Mouse (Mus musculus) lung, postnatal 0 days (tissue): ENCODE measurements around the gene B4galt4.

Experiments
- CTCF ChIP-seq: IDR thresholded peaks from 2 replicates; pipeline ENCODE4 v1.5.1; 2016; ENCODE audit warnings: antibody characterized with exemption, mild to moderate bottlenecking
- EP300 ChIP-seq: IDR thresholded peaks from 2 replicates; pipeline ENCODE4 v1.6.1; 2016; ENCODE audit warnings: antibody characterized with exemption, mild to moderate bottlenecking, control low read depth

DNA sequence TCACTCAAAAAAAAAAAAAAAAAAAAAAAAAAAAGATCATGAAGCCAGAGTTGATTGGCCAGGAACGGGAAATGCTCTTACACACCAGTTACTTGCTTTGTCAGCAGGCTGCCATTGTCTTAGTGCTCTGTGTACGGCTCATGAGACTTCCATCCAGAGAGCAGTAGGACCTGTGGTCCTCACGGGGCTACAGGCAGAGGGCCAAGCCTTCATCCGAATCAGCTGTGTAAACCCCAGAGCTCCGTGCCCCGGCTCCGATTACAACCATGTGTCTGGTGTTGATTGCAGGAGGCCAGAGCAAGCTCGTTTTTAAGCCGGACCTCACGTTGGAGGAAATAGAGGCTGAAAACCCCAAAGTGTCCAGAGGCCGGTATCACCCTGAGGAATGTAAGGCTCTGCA lies 11.6 kb downstream of the B4galt4 start:
- TF ChIP-seq CTCF (no peak), EP300 (no peak)
